Mouse (Mus musculus) small intestine, adult 10 weeks (tissue): ENCODE data around the gene Vmn1r47. TPM values are rescaled to one million over a fixed set of nuclear protein-coding genes. Genes with fewer than 3 reads are reported as not detected.

Experiments used
- polyA plus RNA-seq: library from polyadenylated mRNA; stranded (reverse); fragments of 350-450 nt; fragmentation: Illumina TruSeq; extraction: RNeasy Lipid Tissue Mini Kit (QIAGEN cat#74804); gene quantifications from one replicate; pipeline ENCODE4 v1.2.3, GENCODE M21; 2014; ENCODE audit warnings: low replicate concordance

Vmn1r47 gene
- not detected for polyA plus RNA-seq

DNA sequence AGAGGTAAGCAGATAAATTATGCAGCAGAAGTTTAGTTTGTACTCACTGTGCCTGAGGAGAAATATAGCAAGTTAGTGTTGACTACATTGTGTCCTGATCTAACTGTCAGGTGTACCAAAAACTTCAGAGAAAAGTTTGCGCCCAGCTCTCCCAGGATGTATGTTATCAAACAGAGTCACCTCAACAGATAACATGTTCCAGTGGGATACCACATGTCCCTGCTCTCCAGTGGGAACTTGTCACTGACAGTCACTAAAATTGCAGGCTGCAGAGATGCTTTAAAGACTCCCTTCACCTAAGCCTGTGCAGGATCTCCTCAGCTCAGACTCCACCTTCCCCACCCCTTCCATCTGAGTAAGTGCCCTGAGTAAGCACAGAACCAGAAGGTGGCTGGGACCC, at the start of gene Vmn1r47:
Gene Vmn1r47, plus strand, starts transcription at position 301 of the 400 bp plus-strand sequence.

DNA sequence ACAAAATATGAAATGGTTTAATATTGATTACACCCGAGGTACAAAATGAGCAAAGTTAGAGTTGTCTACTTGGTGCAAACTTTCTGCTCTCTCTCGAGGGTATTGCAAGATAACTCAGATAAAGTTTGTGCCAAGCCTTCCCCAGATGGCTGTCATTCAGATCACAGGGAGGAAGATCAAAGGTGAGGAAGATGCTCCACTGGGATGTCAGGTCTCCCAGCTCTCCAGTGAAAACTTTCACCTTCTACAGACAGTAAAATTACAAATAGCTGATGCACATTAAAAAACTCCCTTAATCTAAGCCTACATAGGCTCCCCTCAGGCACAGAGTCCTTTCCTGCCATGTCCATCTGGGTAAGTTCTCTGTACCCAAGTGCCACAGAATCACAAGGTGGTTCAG, 46.9 kb upstream of the Vmn1r47 start, which contains the start of gene Vmn1r46:
Gene Vmn1r46, plus strand, starts transcription at position 301 of the 400 bp plus-strand sequence.

DNA sequence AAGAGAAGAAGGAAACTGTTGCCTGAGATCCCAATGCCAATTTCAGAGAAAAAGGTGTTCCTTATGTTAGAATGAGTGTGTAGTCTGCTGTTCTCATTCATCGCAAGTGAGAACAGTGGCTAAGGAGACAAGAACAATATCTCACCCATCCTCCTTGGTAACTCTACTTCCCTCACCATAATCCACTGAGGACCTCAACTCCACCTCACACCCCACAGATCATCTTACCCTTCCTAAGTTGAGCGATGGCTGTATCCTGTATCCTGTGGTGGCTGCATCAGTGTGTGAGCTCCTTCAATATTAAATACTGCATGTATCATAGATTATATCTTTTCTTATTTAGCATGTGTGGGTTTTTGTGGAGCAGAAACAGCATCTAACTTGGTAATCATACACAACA, 20.8 kb downstream of the Vmn1r47 start, which contains the start of gene Vmn1r48:
Gene Vmn1r48, minus strand, starts transcription at position 101 of the 400 bp plus-strand sequence.

Other genes with a start within 250 kb of the Vmn1r47 start
- not detected for gene Vmn1r42, start 139.7 kb upstream of the Vmn1r47 start, polyA plus RNA-seq
- not detected for gene Vmn1r43, start 139.7 kb upstream of the Vmn1r47 start, polyA plus RNA-seq
- gene Vmn1r44, start 132.5 kb upstream of the Vmn1r47 start, polyA plus RNA-seq: not detected
- not detected for gene Vmn1r45, start 75.5 kb upstream of the Vmn1r47 start, polyA plus RNA-seq
- gene Vmn1r46, start 46.8 kb upstream of the Vmn1r47 start, polyA plus RNA-seq: not detected
- not detected for gene Vmn1r48, start 20.7 kb downstream of the Vmn1r47 start, polyA plus RNA-seq
- not detected for gene Vmn1r49, start 62.4 kb downstream of the Vmn1r47 start, polyA plus RNA-seq
- not detected for gene Vmn1r50, start 85.3 kb downstream of the Vmn1r47 start, polyA plus RNA-seq
- gene Vmn1r51, start 106.4 kb downstream of the Vmn1r47 start, polyA plus RNA-seq: not detected
- not detected for gene Vmn1r52, start 158.7 kb downstream of the Vmn1r47 start, polyA plus RNA-seq
- not detected for gene V1ra8, start 186.6 kb downstream of the Vmn1r47 start, polyA plus RNA-seq
- gene Vmn1r53, start 208.3 kb downstream of the Vmn1r47 start, polyA plus RNA-seq: not detected
- gene Vmn1r54, start 230.2 kb downstream of the Vmn1r47 start, polyA plus RNA-seq: not detected